Mouse (Mus musculus) G1E-ER4 (cell line): ENCODE results near the gene Olfr1418. TPM values are rescaled to one million over a fixed set of nuclear protein-coding genes. Genes with fewer than 3 reads are reported as not detected.

Experiments
- GATA1 ChIP-seq: IDR thresholded peaks from one replicate; pipeline ENCODE4 v1.8.0; 2012; ENCODE audit warnings: low read length, inconsistent platforms
- polyA plus RNA-seq: library from polyadenylated mRNA; stranded (reverse); fragments of >175 nt; gene quantifications from 2 replicates; pipeline ENCODE4 v1.2.3, GENCODE M21; 2012

Gene Olfr1418
- not detected in 2 replicates for polyA plus RNA-seq

DNA sequence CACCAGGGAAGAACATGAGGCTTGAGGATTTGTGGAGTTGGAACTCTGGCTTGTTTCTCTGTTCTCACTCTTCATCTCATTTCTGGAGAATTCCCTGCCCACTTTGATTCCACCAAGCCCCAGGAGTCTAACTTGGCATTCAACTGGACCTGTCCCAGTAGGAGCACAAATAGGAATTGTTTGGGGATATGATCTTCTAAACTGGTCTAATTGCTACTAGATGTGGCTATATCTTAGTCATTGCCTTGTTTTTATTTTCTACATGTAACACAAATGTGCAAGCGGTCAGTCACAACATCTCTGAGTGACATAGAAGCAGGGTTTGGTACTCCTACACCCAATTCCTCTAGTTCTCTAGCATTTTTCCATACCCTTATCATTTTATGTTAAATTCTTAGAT, at the start of gene Olfr1418:
Gene Olfr1418, minus strand, starts transcription at position 101 of the 400 bp plus-strand sequence.
- no peak for TF ChIP-seq GATA1

DNA sequence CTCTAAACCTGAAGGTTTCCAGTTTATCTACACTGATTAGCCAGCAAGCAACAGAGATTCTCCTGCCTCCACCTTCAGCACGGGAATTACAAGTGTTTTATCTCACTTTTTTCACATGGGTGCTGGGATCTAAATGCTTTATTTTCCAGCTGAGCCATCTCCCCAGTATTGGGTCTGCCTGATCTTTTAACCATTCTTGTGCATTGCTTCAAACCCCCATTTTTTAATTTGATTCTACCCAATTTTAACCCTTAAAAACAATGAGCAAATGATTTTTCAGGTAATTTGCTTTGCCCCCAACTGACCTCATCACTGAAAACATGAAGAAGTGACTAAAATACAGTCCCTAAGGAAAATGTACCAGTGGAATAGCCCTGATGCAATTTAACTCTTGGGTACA, 25.4 kb upstream of the Olfr1418 start, which contains the start of gene Olfr1420:
Gene Olfr1420, plus strand, starts transcription at position 301 of the 400 bp plus-strand sequence.
- no peak for TF ChIP-seq GATA1

DNA sequence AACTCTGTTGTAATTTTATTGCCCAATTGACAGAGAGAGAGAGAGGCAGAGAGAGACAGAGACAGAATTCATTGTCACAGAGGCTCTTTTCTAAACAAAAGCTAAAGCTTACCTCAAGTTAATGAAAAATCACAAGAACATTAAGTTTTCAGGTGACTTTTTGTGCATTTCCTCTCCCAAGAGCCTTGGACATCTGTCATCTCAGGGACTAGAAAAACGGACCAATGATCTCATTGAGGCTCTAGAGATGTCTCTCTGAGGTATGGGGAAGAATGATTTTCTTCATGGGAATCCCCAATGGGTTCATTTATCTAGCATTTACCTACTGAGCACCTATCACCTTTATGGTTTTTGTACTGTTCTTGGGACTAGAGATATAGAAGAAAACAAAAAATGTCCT, 14.1 kb upstream of the Olfr1418 start, which contains the start of gene Olfr1419:
Gene Olfr1419, minus strand, starts transcription at position 101 of the 400 bp plus-strand sequence.
- TF ChIP-seq GATA1, result no peak

DNA sequence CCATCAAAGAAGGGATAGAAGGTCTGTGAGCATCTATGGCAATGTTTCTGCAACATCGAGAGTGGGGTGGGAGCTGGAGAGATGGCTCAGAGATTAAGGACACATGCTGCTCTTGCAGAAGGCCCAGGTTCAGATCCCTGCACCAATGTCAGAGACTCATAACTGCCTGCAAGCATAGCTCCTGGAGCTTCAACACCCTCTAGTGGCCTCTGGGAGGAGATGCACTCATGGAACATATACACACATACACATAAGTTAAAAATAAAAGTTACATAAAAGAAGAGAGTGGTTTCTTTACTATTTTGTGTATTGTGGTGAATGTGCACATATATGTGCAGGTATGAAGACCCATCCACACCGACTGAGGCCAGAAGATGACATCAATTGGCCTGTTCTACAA, 7.0 kb upstream of the Olfr1418 start:
- TF ChIP-seq GATA1, result no peak

DNA sequence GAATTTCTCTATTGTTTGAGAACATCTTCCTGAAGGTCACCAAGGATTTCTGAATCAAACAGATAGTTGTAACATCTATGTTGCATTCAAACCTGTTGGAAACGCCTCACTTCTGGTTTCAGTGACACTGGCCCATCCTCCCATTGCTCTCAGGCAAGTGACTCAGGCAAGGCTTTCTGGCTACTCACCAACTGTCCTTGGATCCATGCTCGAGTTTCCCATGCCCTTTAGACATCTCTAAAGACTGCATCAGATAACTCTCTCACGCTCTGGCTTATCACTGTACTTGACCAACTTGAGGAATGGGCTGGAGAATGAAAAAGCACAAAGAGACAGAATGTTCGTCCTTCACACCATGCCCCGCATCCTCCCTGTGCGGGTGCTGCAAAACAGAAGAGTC, 4.4 kb downstream of the Olfr1418 start:
- no peak for TF ChIP-seq GATA1

DNA sequence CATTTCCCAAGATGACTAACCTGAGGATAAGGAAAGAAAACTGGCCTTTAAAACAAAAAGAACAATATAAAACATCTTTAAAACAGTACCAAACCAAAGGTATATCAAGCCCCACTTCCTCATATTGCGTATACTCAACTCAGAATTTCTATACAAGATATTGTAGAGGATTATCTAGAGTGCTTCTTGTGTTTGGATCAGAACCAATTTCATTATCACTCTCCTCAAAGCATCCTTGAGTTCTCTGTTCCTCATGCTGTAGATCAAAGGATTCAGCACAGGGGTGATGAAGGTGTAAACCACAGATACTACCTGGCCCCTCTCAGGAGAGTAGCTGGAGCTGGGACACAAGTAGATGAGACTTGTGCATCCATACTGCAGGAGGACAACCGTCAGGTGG, 6.0 kb downstream of the Olfr1418 start:
- TF ChIP-seq GATA1, result no peak

DNA sequence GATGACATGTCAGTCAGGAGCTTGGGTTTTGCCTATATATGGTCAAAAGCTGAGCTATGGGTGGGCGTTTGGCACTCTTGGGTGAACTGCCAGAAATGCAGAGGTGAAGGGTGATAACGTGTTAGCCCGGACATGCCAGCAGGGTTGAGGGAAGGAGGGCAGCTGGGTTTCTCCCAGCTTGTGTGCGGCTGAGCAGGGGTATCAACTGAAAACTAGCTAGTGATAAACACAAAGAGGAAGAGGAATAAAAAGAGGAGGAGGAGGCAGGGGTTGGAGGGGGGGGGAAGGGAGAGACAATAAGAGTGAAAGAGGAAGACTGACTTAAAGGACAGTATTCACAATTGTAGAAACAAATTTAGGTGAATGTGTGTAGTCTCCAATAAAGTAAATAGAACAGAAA, 8.2 kb downstream of the Olfr1418 start:
- TF ChIP-seq GATA1, result no peak

DNA sequence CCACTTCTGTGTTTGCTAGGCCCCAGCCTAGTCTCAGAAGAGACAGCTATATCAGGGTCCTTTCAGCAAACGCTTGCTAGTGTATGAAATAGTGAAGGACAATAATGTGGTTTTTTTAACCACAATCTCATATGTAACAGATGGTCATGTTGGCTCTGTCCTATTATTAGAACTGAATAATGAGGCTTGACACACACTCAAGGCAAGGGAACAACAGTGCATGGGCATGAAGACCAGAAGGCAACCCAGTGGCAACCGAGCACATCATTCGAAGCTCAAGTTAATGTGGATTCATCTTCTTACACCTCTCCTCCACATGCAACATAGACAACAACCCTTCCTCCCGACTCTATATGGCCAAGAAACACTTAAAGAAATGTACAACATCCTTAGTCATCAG, 14.5 kb downstream of the Olfr1418 start:
- no peak for TF ChIP-seq GATA1

DNA sequence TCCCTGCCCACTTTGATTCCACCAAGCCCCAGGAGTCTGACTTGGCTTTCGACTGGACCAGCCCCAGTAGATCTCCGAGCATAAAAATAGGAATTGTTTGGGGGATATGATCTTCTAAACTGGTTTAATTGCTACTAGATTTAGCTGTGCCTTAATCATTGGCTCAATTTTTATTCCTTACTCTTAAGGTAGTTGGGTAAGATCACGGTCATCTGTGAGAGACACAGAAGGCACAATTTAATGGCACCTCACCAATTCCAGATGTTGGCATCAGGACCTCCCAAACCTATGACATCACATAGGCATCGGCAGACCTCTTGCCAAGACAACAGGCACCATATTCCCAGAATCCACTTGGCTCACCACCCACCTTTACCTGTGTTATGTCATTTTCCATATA, 21.7 kb downstream of the Olfr1418 start, which contains the start of gene Olfr1417:
Gene Olfr1417, minus strand, starts transcription at position 101 of the 400 bp plus-strand sequence.
- no peak for TF ChIP-seq GATA1

DNA sequence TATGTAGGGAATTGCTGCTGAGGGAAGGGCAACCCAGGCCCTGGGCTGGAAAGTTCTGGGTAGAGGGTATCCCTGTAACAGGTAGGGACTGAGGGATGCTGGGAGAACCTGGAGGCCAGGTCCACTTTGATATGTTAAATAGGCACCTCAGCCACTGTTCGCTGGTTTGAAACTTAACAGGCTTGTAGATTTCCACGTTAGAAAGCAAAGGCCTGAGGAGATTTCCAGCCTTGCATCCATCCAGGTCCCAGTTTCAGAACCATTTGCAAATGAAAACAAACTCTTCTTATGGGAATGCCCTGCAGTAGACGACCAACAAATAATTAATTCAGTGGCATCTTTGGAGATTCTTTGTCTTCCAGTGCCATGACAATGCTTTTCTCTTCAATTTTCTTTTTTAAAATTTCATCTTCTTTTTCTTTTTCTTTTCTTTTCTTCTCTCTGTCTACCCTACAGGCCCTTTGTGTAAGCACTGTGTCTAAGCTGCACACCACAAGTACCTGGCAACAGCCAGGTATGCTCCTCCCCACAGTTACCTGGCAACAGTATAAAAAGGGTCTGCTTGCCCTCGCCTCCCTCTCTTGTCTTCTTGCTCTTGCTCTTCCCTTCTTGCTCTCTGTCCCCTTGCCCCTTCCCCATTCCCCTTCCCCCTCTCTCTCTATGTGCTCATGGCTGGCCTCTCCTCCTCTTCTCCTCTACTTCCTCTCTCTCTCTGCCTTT, 37.4 kb downstream of the Olfr1418 start:
- no peak for TF ChIP-seq GATA1

DNA sequence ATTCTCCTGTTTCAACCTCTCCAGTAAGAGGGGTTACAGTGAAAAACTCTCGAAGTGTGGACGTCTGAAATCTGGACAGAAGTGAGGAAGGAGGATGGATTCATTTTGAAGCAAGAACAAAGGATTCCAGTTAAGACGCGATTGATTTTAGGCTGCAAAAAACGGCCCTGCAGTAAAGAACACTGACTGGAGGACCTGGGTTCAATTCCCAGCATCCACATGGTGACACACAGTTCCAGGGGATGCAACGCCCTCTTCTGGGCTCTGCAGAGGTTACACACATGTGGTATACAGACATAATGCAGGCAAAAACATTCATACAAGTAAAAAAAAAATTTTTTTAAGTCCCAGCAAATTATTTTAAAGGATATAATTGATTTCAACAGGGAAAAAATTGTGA, 40.7 kb downstream of the Olfr1418 start:
- no peak for TF ChIP-seq GATA1

DNA sequence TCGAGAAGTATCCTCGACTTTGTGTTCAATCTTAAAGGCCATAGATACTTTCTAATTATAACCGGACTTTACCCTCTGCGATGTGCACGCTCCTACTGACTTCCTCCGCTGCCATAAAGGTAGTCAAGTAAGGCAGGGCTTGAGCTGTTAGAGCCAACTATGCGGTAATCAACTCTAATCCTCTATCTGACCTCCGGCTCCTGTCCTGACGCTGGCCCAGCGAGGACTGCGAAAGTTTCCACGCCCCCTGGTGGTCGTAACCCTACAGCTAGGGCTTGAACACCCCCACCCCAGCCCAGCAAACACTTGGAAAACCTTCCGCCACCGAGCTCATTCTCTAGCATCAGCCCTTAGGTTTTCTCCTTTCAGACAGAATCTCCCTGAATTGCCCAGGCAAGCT, 41.1 kb downstream of the Olfr1418 start:
- no peak for TF ChIP-seq GATA1

DNA sequence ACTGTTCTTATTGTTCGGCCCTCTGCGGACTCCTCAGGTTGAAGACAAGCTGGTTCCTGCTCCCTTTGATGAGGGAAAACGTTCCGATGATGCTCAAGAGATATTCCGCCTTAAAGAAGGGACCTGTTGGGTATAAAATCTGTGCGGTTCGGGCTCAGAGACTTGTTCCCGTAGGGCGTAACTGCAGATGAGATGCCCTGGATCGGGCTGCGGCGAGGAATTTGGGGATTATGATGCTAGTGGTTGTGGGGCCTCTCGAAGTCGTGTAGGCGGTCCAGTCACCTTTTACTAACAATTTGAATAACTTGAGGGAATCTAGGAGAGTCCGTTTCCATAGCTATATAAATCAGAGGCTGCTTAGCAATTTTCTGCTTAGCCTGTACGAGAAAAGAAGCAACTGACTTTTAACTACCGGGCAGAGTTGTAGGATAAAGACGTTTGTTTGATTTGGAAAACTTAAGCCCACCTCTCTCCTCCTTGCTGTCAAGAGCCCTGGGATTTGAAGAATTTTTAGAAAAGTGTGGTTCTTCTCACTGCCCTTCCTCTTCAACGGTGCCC, 41.6 kb downstream of the Olfr1418 start, which contains the start of gene Stx3:
Gene Stx3, minus strand, starts transcription at position 261 of the 558 bp plus-strand sequence.
- no peak for TF ChIP-seq GATA1

DNA sequence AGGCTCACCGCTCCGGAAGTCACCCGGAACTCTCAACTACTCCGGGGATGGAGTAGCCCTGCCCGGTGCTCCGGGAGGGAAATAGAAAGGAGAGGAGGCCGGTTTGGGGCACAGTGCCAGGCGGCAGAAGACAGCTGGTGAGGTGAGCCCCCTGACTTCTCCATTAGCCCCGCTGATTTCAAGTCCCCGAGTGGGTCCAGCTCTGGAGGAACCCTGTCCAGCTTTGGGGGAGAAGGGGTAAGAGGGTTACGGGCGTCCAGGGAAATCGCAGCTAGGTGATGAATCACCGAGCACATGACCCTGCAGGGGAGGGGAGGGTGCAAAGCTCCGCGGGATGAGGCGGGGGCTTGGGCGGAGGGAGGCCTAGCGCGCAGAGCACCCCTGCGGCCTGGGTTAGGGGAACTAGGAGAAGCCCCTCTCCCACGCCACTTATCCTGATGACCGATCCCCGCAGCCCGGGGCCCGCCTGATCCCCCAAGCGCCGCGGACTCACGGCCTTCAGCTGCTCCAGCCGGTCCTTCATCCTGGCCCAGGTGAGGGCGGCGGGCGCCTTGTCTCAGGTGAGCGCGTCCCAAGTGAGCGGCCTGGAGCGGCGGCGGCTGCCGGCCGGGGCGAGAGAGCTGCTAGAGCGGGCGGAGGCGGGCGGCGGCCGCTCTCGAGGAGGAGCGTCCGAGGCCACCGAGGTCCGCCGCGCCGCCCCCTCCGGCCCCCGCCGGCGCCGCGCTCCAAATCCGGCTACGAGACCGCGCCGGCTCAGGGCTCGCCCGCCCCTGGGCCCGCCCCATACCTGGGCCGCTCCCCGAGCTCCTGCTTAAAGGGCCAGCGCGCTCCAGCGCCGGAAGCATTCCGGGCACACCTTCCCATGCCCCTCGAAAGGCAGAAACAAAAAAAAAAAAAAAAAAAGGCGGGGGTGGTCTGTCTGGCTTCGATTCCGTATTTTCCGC, 42.4 kb downstream of the Olfr1418 start:
- no peak for TF ChIP-seq GATA1

DNA sequence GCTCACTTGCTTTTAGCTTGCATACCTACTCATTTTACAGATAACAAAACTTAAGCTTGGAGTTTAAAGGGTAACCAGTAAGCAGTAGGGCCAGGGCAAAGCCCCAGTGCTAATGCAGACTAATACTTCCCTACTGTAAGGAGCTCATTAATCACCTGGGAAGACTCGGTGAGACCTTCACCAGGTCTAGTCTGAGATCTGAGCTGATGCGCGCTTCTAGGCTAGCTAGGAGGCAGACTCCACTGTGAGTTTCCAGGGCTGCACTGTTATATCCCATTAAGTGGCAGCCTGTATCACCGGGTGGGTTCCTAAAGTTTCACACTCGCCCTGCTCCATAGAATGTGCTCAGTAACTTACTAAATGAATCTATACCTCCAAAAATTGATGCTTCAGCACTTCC, 43.3 kb downstream of the Olfr1418 start:
- no peak for TF ChIP-seq GATA1

DNA sequence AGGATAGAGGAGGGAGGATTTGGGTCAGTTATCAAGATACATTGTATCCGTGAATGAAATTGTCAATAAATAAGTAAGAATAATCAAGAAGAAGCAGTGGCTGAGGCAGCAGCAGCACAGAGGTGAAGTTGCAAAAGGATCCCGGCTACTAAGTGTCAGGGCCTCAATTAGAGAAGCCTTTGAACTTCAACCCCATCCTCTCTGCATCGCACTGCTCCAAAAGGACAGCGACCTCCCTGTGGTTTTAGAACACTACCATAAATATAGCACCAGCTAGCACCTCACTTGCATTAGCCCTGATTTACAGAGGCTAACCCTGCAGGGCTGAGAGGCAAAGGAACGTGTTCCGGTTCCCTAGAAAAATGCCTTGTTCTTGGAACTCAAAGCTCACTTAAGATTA, 44.2 kb downstream of the Olfr1418 start:
- no peak for TF ChIP-seq GATA1
